8 mouse cellular contexts compared by ENCODE assay signal in genomic region chr2:181659609-181660055, GRCm38 (mm10). TPM values are rescaled to one million over a fixed set of nuclear protein-coding genes. Genes with fewer than 3 reads are reported as not detected.
DNase-seq lines count a peak whose midpoint lies in the region; ATAC-seq lines count a peak whose summit lies in the region.

No protein-coding gene starts in this region.

- 9% methylated on average over 9 of the region's 9 CpGs for WGBS in embryonic facial prominence, embryonic 14.5 days
- 9% methylated on average over 9 of the region's 9 CpGs for WGBS in limb, embryonic 13.5 days
- 11% methylated on average over 9 of the region's 9 CpGs for WGBS in midbrain, embryonic 15.5 days

- peaks cover 27% of the 10 kb centered on the region for H3K36me3 ChIP-seq in embryonic facial prominence, embryonic 14.5 days (ENCODE audit: control insufficient read depth, insufficient read depth, low read length)
- H3K36me3 ChIP-seq in limb, embryonic 13.5 days: peaks cover 29% of the 10 kb centered on the region
- H3K36me3 ChIP-seq in midbrain, embryonic 15.5 days (replicated peaks): peaks cover 17% of the 10 kb centered on the region; the same call in 1 of the 2 replicates

- H3K9ac ChIP-seq in embryonic facial prominence, embryonic 14.5 days (ENCODE audit: low read depth, low read length): no peak overlapping the region
- no peak overlapping the region for H3K9ac ChIP-seq in limb, embryonic 13.5 days
- no peak overlapping the region for H3K9ac ChIP-seq in midbrain, embryonic 15.5 days

- DNase-seq in 3T3-L1 (ENCODE audit: low read depth, low spot score): peak; percentile 70
- peak; percentile 80 for DNase-seq in adrenal gland, postnatal 25 days
- DNase-seq in embryonic facial prominence, embryonic 14.5 days (ENCODE audit: low spot score): peak; percentile 60
- DNase-seq in heart, adult 8-10 months (ENCODE audit: low spot score): peak; percentile 94
- peak; percentile 87 to 89 for DNase-seq in kidney, adult 8-10 months
- peak; percentile 51 to 69 for DNase-seq in spleen, postnatal 14 days (ENCODE audit: low spot score in 2 of 2)

- no peaks in the 10 kb centered on the region for H3K9me3 ChIP-seq in embryonic facial prominence, embryonic 14.5 days (ENCODE audit: control insufficient read depth, low read length)
- no peaks in the 10 kb centered on the region for H3K9me3 ChIP-seq in limb, embryonic 13.5 days
- H3K9me3 ChIP-seq in midbrain, embryonic 15.5 days: no peaks in the 10 kb centered on the region

- H3K4me1 ChIP-seq in embryonic facial prominence, embryonic 14.5 days (ENCODE audit: control insufficient read depth, insufficient read depth, low read length): no peaks in the 10 kb centered on the region; the same call in 1 of the 2 replicates
- H3K4me1 ChIP-seq in limb, embryonic 13.5 days: peaks cover 33% of the 10 kb centered on the region
- H3K4me1 ChIP-seq in midbrain, embryonic 15.5 days: peaks cover 6% of the 10 kb centered on the region; the same call in 1 of the 2 replicates

- ATAC-seq in embryonic facial prominence, embryonic 14.5 days (ENCODE audit: low read depth): peak; percentile 79
- ATAC-seq in limb, embryonic 13.5 days (ENCODE audit: low FRiP score, low read depth): peak; percentile 38
- peak; percentile 78 for ATAC-seq in midbrain, embryonic 15.5 days (replicated peaks)

- no peak overlapping the region for H3K4me3 ChIP-seq in embryonic facial prominence, embryonic 14.5 days (ENCODE audit: low read depth, low read length)
- no peak overlapping the region for H3K4me3 ChIP-seq in limb, embryonic 13.5 days
- H3K4me3 ChIP-seq in midbrain, embryonic 15.5 days: no peak overlapping the region

- no peak overlapping the region for H3K27ac ChIP-seq in embryonic facial prominence, embryonic 14.5 days (replicated peaks; ENCODE audit: low read depth, low read length)
- H3K27ac ChIP-seq in limb, embryonic 13.5 days: no peak overlapping the region
- no peak overlapping the region for H3K27ac ChIP-seq in midbrain, embryonic 15.5 days

- H3K4me2 ChIP-seq in embryonic facial prominence, embryonic 14.5 days (ENCODE audit: low read depth, low read length): peak overlapping the region; percentile 19; the same call in 1 of the 2 replicates
- 0 out of 2 replicates have a peak overlapping the region, but pooled peaks have one; percentile 11 for H3K4me2 ChIP-seq in limb, embryonic 13.5 days (replicated peaks)
- no peak overlapping the region for H3K4me2 ChIP-seq in midbrain, embryonic 15.5 days

- no peaks in the 10 kb centered on the region for H3K27me3 ChIP-seq in embryonic facial prominence, embryonic 14.5 days (replicated peaks; ENCODE audit: control insufficient read depth, insufficient read depth, low read length)
- H3K27me3 ChIP-seq in limb, embryonic 13.5 days: no peaks in the 10 kb centered on the region
- no peaks in the 10 kb centered on the region for H3K27me3 ChIP-seq in midbrain, embryonic 15.5 days (replicated peaks)

RNA-seq across cellular contexts. Expression of gene Gm29797, which starts 2.8 kb away (rescaled TPM):
- not detected in 2 replicates for total RNA-seq in adrenal gland, postnatal 25 days (2021)
- polyA plus RNA-seq in embryonic facial prominence, embryonic 14.5 days (2014; fragmentation: Nextera tagmentation; extraction: Ambion mirVana): 0.47 TPM in 1 of 2 replicates, not detected in the other
- not detected for total RNA-seq in heart, adult 8-10 months (2022)
- 0.53 TPM in 1 of 2 replicates, not detected in the other for polyA plus RNA-seq in limb, embryonic 13.5 days (2015; fragmentation: Nextera tagmentation; extraction: Ambion mirVana)
- not detected in 2 replicates for polyA plus RNA-seq in midbrain, embryonic 15.5 days (2015; fragmentation: Nextera tagmentation; extraction: Ambion mirVana)

RNA-seq across cellular contexts. Expression of gene Sox18, which starts 11.8 kb away (rescaled TPM):
- total RNA-seq in adrenal gland, postnatal 25 days (2021): 39.0 and 40.4 TPM in 2 replicates
- polyA plus RNA-seq in embryonic facial prominence, embryonic 14.5 days (2014; fragmentation: Nextera tagmentation; extraction: Ambion mirVana): 43.9 and 46.5 TPM in 2 replicates
- 10 to 100 TPM; 21.4 to 53.8 (median 48.1) TPM for total RNA-seq in heart, adult 8-10 months (2022)
- polyA plus RNA-seq in limb, embryonic 13.5 days (2015; fragmentation: Nextera tagmentation; extraction: Ambion mirVana): 28.5 and 30.0 TPM in 2 replicates
- polyA plus RNA-seq in midbrain, embryonic 15.5 days (2015; fragmentation: Nextera tagmentation; extraction: Ambion mirVana): 18.3 and 19.7 TPM in 2 replicates

RNA-seq across cellular contexts. Expression of gene Tcea2, which starts 20.5 kb away (rescaled TPM):
- 11.6 and 14.7 TPM in 2 replicates for total RNA-seq in adrenal gland, postnatal 25 days (2021)
- 21.2 and 26.8 TPM in 2 replicates for polyA plus RNA-seq in embryonic facial prominence, embryonic 14.5 days (2014; fragmentation: Nextera tagmentation; extraction: Ambion mirVana)
- total RNA-seq in heart, adult 8-10 months (2022): 1 to 10 TPM; 5.3 to 8.0 (median 7.2) TPM
- polyA plus RNA-seq in limb, embryonic 13.5 days (2015; fragmentation: Nextera tagmentation; extraction: Ambion mirVana): 33.3 and 34.3 TPM in 2 replicates
- polyA plus RNA-seq in midbrain, embryonic 15.5 days (2015; fragmentation: Nextera tagmentation; extraction: Ambion mirVana): 52.2 and 54.5 TPM in 2 replicates

RNA-seq across cellular contexts. Expression of gene Rgs19, which starts 34.1 kb away (rescaled TPM):
- 20.3 and 31.7 TPM in 2 replicates for total RNA-seq in adrenal gland, postnatal 25 days (2021)
- 82.2 and 88.4 TPM in 2 replicates for polyA plus RNA-seq in embryonic facial prominence, embryonic 14.5 days (2014; fragmentation: Nextera tagmentation; extraction: Ambion mirVana)
- total RNA-seq in heart, adult 8-10 months (2022): 1 to 10 TPM; 3.7 to 8.9 (median 4.9) TPM
- 79.0 and 82.0 TPM in 2 replicates for polyA plus RNA-seq in limb, embryonic 13.5 days (2015; fragmentation: Nextera tagmentation; extraction: Ambion mirVana)
- polyA plus RNA-seq in midbrain, embryonic 15.5 days (2015; fragmentation: Nextera tagmentation; extraction: Ambion mirVana): 65.4 and 67.3 TPM in 2 replicates

RNA-seq across cellular contexts. Expression of gene Lkaaear1, which starts 38.6 kb away (rescaled TPM):
- not detected in 2 replicates for total RNA-seq in adrenal gland, postnatal 25 days (2021)
- polyA plus RNA-seq in embryonic facial prominence, embryonic 14.5 days (2014; fragmentation: Nextera tagmentation; extraction: Ambion mirVana): not detected in 2 replicates
- not detected for total RNA-seq in heart, adult 8-10 months (2022)
- polyA plus RNA-seq in limb, embryonic 13.5 days (2015; fragmentation: Nextera tagmentation; extraction: Ambion mirVana): not detected in 2 replicates
- polyA plus RNA-seq in midbrain, embryonic 15.5 days (2015; fragmentation: Nextera tagmentation; extraction: Ambion mirVana): not detected in 2 replicates
